Mouse (Mus musculus): Measurements from ENCODE around the gene Klf9. TPM values are rescaled to one million over a fixed set of nuclear protein-coding genes. Genes with fewer than 3 reads are reported as not detected.
"Not testable (repeated sequence)": the region's sequence is repeated elsewhere in the genome, so short reads cannot be mapped to it uniquely, and the experiment has no call there.

Gene Klf9
- polyA plus RNA-seq, 1 experiment from 2014 or later: 1.2 TPM

GRCm38 (mm10) chr19:23143541-23143940 is 2.5 kb downstream of the Klf9 start:
- no peak overlapping the region for H3K27ac ChIP-seq (replicated peaks; ENCODE audit: low read depth, low read length)
- H3K4me2 ChIP-seq (ENCODE audit: low read depth, severe bottlenecking): no peak overlapping the region
- DNase-seq (ENCODE audit: low spot score) (no peak), ATAC-seq (ENCODE audit: insufficient number of reproducible peaks, low FRiP score, low TSS enrichment, low read depth) (no peak)
- no peaks in the 10 kb centered on the region for H3K36me3 ChIP-seq (ENCODE audit: control insufficient read depth, insufficient read depth, low read length)
- peaks cover 12% of the 10 kb centered on the region for H3K4me1 ChIP-seq (ENCODE audit: control insufficient read depth, insufficient read depth, low read length)
- H3K4me3 ChIP-seq (ENCODE audit: low read depth, low read length): no peak overlapping the region
- H3K9me3 ChIP-seq (ENCODE audit: control insufficient read depth, low read length): no peaks in the 10 kb centered on the region
- no peak overlapping the region for H3K9ac ChIP-seq (ENCODE audit: low read length)
- WGBS: 79% methylated on average over 8 of the region's 8 CpGs
- H3K27me3 ChIP-seq (ENCODE audit: control insufficient read depth, insufficient read depth, low read length): peaks cover 16% of the 10 kb centered on the region

GRCm38 (mm10) chr19:23144031-23144430 is 3.0 kb downstream of the Klf9 start:
- Histone ChIP-seq H3K27me3 (ENCODE audit: control insufficient read depth, insufficient read depth, low read length) (peaks cover 16% of the 10 kb centered on the region), H3K9me3 (ENCODE audit: control insufficient read depth, low read length) (no peaks in the 10 kb centered on the region), H3K27ac (replicated peaks; ENCODE audit: low read depth, low read length) (no peak overlapping the region), H3K4me2 (ENCODE audit: low read depth, severe bottlenecking) (no peak overlapping the region), H3K9ac (ENCODE audit: low read length) (no peak overlapping the region), H3K4me1 (ENCODE audit: control insufficient read depth, insufficient read depth, low read length) (peaks cover 12% of the 10 kb centered on the region), H3K4me3 (ENCODE audit: low read depth, low read length) (no peak overlapping the region), H3K36me3 (ENCODE audit: control insufficient read depth, insufficient read depth, low read length) (no peaks in the 10 kb centered on the region)
- WGBS: 57% methylated on average over 9 of the region's 9 CpGs
- DNase-seq (ENCODE audit: low spot score): no peak
- no peak for ATAC-seq (ENCODE audit: insufficient number of reproducible peaks, low FRiP score, low TSS enrichment, low read depth)

- WGBS: 88% methylated on average over 3 of the region's 3 CpGs
- Histone ChIP-seq H3K9ac (ENCODE audit: low read length) (no peak overlapping the region), H3K4me2 (ENCODE audit: low read depth, severe bottlenecking) (no peak overlapping the region), H3K27me3 (ENCODE audit: control insufficient read depth, insufficient read depth, low read length) (peaks cover 16% of the 10 kb centered on the region), H3K36me3 (ENCODE audit: control insufficient read depth, insufficient read depth, low read length) (no peaks in the 10 kb centered on the region), H3K9me3 (ENCODE audit: control insufficient read depth, low read length) (no peaks in the 10 kb centered on the region), H3K27ac (replicated peaks; ENCODE audit: low read depth, low read length) (no peak overlapping the region), H3K4me3 (ENCODE audit: low read depth, low read length) (no peak overlapping the region), H3K4me1 (ENCODE audit: control insufficient read depth, insufficient read depth, low read length) (peaks cover 12% of the 10 kb centered on the region)
- ATAC-seq (ENCODE audit: insufficient number of reproducible peaks, low FRiP score, low TSS enrichment, low read depth) (no peak), DNase-seq (ENCODE audit: low spot score) (no peak)
Measured at GRCm38 (mm10) chr19:23145146-23145545, 4.1 kb downstream of the Klf9 start.

GRCm38 (mm10) chr19:23145575-23145974 is 4.5 kb downstream of the Klf9 start:
- H3K27me3 ChIP-seq (ENCODE audit: control insufficient read depth, insufficient read depth, low read length): peaks cover 16% of the 10 kb centered on the region
- not testable (repeated sequence) for H3K27ac ChIP-seq (replicated peaks; ENCODE audit: low read depth, low read length); H3K9ac ChIP-seq (ENCODE audit: low read length); H3K9me3 ChIP-seq (ENCODE audit: control insufficient read depth, low read length); ATAC-seq (ENCODE audit: insufficient number of reproducible peaks, low FRiP score, low TSS enrichment, low read depth); H3K4me2 ChIP-seq (ENCODE audit: low read depth, severe bottlenecking); H3K4me3 ChIP-seq (ENCODE audit: low read depth, low read length); DNase-seq (ENCODE audit: low spot score); H3K36me3 ChIP-seq (ENCODE audit: control insufficient read depth, insufficient read depth, low read length)
- H3K4me1 ChIP-seq (ENCODE audit: control insufficient read depth, insufficient read depth, low read length): peaks cover 12% of the 10 kb centered on the region
- 89% methylated on average over 7 of the region's 7 CpGs for WGBS

- no peak overlapping the region for H3K4me3 ChIP-seq (ENCODE audit: low read depth, low read length)
- 66% methylated on average over 12 of the region's 12 CpGs for WGBS
- H3K9ac ChIP-seq (ENCODE audit: low read length): no peak overlapping the region
- peaks cover 16% of the 10 kb centered on the region for H3K27me3 ChIP-seq (ENCODE audit: control insufficient read depth, insufficient read depth, low read length)
- H3K27ac ChIP-seq (replicated peaks; ENCODE audit: low read depth, low read length): no peak overlapping the region
- no peaks in the 10 kb centered on the region for H3K36me3 ChIP-seq (ENCODE audit: control insufficient read depth, insufficient read depth, low read length)
- H3K4me1 ChIP-seq (ENCODE audit: control insufficient read depth, insufficient read depth, low read length): peaks cover 14% of the 10 kb centered on the region
- H3K9me3 ChIP-seq (ENCODE audit: control insufficient read depth, low read length): no peaks in the 10 kb centered on the region
- no peak overlapping the region for H3K4me2 ChIP-seq (ENCODE audit: low read depth, severe bottlenecking)
- DNase-seq (ENCODE audit: low spot score): no peak
- no peak for ATAC-seq (ENCODE audit: insufficient number of reproducible peaks, low FRiP score, low TSS enrichment, low read depth)
Measured at GRCm38 (mm10) chr19:23146409-23146861, 5.4 kb downstream of the Klf9 start.

- Histone ChIP-seq H3K4me2 (ENCODE audit: low read depth, severe bottlenecking) (no peak overlapping the region), H3K9me3 (ENCODE audit: control insufficient read depth, low read length) (no peaks in the 10 kb centered on the region), H3K9ac (ENCODE audit: low read length) (no peak overlapping the region), H3K36me3 (ENCODE audit: control insufficient read depth, insufficient read depth, low read length) (no peaks in the 10 kb centered on the region), H3K4me3 (ENCODE audit: low read depth, low read length) (no peak overlapping the region), H3K27me3 (ENCODE audit: control insufficient read depth, insufficient read depth, low read length) (peaks cover 10% of the 10 kb centered on the region), H3K27ac (replicated peaks; ENCODE audit: low read depth, low read length) (no peak overlapping the region), H3K4me1 (ENCODE audit: control insufficient read depth, insufficient read depth, low read length) (peaks cover 9% of the 10 kb centered on the region)
- WGBS: 76% methylated on average over 15 of the region's 15 CpGs
- ATAC-seq (ENCODE audit: insufficient number of reproducible peaks, low FRiP score, low TSS enrichment, low read depth): no peak
- no peak for DNase-seq (ENCODE audit: low spot score)
Measured at GRCm38 (mm10) chr19:23147026-23147966, 6.3 kb downstream of the Klf9 start.

DNA sequence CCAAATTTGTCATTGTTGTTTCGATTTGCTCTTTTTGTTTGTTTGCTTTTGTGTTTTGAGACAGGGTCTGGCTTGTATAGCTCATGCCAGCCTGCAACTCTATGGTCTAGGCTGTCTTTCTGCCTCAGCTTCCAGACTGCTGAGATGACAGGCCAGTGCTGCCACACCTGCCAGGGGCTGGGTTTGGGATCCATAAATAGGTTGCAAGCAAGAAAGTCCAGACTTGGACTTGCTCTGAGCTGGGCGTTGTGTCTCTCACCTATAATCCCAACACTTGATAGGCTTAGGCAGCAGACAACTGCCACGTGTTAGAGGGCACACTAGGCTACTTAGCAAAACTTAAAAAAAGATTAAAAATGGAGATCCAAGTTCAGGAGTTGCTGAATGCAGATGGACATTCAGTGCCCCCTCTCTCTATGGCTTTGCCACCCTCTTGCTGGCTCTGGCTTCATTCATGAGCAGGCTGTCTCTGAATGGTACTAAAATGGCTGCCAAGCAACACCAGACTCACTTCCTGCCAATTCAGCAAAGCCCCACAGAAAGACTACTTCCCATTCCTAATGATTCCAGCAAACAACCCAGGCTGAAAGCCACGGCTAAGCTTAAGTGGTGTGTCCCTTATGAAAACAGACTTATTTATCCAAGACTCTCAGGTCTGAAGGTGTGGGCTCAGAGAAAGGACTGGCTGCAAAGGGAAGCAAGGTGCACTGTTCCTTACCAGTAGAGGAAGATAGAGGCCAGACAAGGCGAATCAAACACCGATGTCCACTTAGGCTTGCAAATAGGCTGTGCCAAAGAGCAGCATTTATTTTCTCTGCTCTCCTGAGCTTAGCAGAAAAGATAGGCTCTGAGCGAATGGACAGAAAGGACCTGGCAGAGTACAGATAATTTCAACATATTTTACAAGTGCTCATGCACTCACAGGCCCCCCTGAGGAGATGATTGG is 8.7 kb downstream of the Klf9 start:
- peaks cover 3% of the 10 kb centered on the region; the same call in 1 of the 2 replicates for H3K4me1 ChIP-seq (ENCODE audit: control insufficient read depth, insufficient read depth, low read length)
- WGBS: 82% methylated on average over 7 of the region's 7 CpGs
- H3K4me3 ChIP-seq (ENCODE audit: low read depth, low read length): no peak overlapping the region
- no peak overlapping the region for H3K9ac ChIP-seq (ENCODE audit: low read length)
- DNase-seq (ENCODE audit: low spot score): no peak
- H3K27me3 ChIP-seq (ENCODE audit: control insufficient read depth, insufficient read depth, low read length): no peaks in the 10 kb centered on the region
- H3K4me2 ChIP-seq (ENCODE audit: low read depth, severe bottlenecking): no peak overlapping the region
- ATAC-seq (ENCODE audit: insufficient number of reproducible peaks, low FRiP score, low TSS enrichment, low read depth): no peak
- no peaks in the 10 kb centered on the region for H3K36me3 ChIP-seq (ENCODE audit: control insufficient read depth, insufficient read depth, low read length)
- H3K9me3 ChIP-seq (ENCODE audit: control insufficient read depth, low read length): no peaks in the 10 kb centered on the region
- no peak overlapping the region for H3K27ac ChIP-seq (replicated peaks; ENCODE audit: low read depth, low read length)

- no peaks in the 10 kb centered on the region for H3K27me3 ChIP-seq (ENCODE audit: control insufficient read depth, insufficient read depth, low read length)
- H3K9me3 ChIP-seq (ENCODE audit: control insufficient read depth, low read length): no peaks in the 10 kb centered on the region
- DNase-seq (ENCODE audit: low spot score): no peak
- no peak overlapping the region for H3K4me2 ChIP-seq (ENCODE audit: low read depth, severe bottlenecking)
- no peak for ATAC-seq (ENCODE audit: insufficient number of reproducible peaks, low FRiP score, low TSS enrichment, low read depth)
- H3K4me3 ChIP-seq (ENCODE audit: low read depth, low read length): no peak overlapping the region
- 81% methylated on average over 14 of the region's 14 CpGs for WGBS
- no peaks in the 10 kb centered on the region for H3K36me3 ChIP-seq (ENCODE audit: control insufficient read depth, insufficient read depth, low read length)
- no peak overlapping the region for H3K9ac ChIP-seq (ENCODE audit: low read length)
- H3K27ac ChIP-seq (replicated peaks; ENCODE audit: low read depth, low read length): no peak overlapping the region
- H3K4me1 ChIP-seq (ENCODE audit: control insufficient read depth, insufficient read depth, low read length): peaks cover 3% of the 10 kb centered on the region; the same call in 1 of the 2 replicates
Measured at GRCm38 (mm10) chr19:23150556-23151265, 9.7 kb downstream of the Klf9 start.

Measured in limb, embryonic 11.5 days (tissue).